Mouse (Mus musculus) granulocyte monocyte progenitor cell, adult 5-6 weeks (primary cell): ENCODE data around the gene Dnah6. TPM values are rescaled to one million over a fixed set of nuclear protein-coding genes. Genes with fewer than 3 reads are reported as not detected.

Experiments
- ATAC-seq: replicated peaks from 2 replicates; pipeline ENCODE4 v1.8.0; 2016; ENCODE audit warnings: mild to moderate bottlenecking, moderate TSS enrichment, inconsistent platforms; ENCODE audit not compliant: poor library complexity, severe bottlenecking
- total RNA-seq, 2 experiments: library from RNA; stranded (forward) in 1 of 2; stranded (reverse) in 1 of 2; fragments of 200-712, 200-1000 nt in 1 of 2; fragments of >200 nt in 1 of 2; fragmentation: Nextera tagmentation in 1 of 2; gene quantifications; 2 replicates each; pipeline ENCODE4 v1.2.3; 2014 to 2017

Dnah6 gene
- total RNA-seq, 2 experiments from 2014 or later = not detected

DNA sequence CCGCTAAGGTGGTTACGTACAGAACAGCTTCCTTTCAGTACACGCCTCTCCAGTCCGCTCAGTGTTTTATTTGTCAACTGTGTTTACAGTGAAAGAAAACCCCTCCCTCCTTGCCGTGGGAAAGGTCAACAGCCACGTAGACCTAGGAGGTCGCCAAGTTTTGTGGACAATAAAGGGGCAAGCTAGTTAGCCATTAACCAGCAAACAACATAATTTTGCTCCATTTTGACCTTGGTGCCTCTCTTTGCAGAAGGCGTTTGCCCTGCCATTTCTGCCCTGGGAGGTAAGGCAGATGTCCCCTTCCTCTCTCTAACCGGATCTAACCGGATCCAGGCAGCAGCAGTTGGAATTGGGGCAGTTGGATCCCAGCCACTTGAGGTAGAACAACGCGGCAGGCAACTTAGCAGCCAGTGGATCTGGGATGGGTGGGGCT, 10.7 kb upstream of the Dnah6 start:
- ATAC-seq = no peak

GRCm38 (mm10) chr6:73228881-73229280, 7.4 kb upstream of the Dnah6 start:
- ATAC-seq = peak; percentile 15; the same call in 1 of the 2 replicates

DNA sequence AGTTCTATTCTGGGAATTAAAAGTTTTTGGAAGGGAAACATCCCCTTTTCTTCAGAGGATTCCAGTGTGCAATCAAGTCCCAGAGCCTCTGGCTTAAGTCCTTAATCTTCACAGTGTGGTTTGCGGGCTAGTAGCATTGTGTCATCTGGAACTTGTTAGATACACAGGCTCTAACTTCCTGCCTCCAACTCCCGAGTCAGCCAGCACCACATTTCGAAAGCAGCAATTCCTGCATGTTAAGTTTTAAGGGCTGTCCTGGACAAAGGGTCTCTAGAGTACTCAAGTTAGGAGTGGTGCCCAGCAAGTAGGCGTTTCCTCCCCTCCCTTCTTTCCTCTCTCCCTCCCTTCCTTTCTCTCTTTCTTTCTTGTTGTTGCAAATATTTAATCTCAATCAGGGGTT, 7.0 kb upstream of the Dnah6 start:
- ATAC-seq = peak; percentile 99

- no peak for ATAC-seq
Observed at GRCm38 (mm10) chr6:73227376-73228158, 6.1 kb upstream of the Dnah6 start.

DNA sequence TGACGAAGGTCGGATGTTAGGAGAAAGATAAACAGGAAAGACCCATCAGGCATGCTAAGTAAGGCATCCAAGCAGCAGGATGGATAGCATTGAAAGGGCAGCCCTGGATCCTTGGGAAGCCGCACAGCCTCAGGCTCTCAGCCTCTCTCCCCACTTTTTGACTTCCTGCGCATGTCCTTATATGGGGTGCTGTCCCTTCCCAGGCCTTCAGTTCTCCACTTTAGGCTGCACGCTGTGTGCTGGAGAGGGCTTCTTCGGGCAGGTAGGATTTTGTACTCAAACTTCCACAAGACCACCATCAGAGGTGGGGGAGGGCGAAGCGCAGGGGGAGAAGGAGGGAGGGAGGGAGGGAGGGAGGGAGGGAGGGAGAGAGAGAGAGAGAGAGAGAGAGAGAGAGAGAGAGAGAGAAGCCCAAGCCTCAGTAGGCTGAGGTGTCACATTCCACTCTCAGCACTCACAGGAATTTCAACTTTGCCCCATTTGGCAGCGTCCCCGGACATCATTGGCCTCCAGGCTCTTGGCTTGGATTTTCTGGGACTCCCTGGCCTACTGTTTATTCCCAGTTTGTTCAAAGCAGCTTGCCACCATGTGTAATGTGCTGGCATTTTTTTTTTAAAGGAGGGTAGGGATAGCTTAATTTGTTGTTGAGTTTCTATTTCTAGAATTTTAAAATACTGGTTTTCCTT, 1.5 kb upstream of the Dnah6 start:
- ATAC-seq = no peak

GRCm38 (mm10) chr6:73221958-73222735, 696 bp upstream of the Dnah6 start:
- peak; percentile 43 for ATAC-seq

DNA sequence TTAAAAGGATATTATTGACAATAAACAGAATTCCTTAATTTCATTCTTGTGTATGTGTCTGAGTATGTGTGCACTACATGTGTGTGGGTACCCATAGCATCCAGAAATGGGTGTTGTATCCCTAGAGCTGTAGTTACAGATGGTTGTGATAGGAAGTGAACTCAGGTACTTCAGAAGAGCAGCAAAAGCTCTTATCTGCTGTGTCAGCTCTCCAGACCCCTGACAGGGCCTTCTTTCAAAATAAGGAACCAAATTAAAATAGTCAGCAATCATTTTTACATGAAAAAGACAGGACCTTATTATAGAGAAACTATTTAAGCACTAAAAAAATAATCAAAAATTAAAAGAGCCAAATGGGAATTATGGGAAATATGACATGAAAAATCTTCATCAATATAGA, 9.8 kb downstream of the Dnah6 start:
- ATAC-seq = no peak

GRCm38 (mm10) chr6:73211036-73211435, 10.4 kb downstream of the Dnah6 start:
- peak; percentile 42 for ATAC-seq

DNA sequence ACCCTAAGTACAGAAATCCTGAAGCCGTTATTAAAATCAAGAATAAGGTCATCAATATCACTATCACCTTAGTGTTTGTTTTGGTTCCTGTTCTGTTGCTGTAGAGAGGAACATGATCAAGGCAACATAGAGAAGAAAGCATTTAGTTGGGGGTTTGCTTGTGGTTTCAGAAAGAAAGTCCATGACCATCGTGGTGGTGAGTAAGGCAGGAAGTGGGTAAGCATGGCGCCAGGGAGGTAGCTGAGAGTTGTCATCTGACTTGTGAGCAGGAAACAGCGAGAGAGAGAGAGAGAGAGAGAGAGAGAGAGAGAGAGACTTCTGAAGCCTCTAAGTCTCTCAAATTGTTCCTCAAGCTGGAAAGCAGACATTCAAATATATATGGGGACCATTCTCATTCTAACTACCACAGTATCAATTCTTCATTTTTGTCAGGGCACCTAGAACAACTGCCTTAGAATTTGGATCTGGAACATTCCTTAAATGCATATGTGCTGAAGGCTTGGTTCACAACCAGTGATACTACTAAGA, 10.9 kb downstream of the Dnah6 start:
- ATAC-seq = peak; percentile 99

GRCm38 (mm10) chr6:73209598-73209997, 11.9 kb downstream of the Dnah6 start:
- ATAC-seq = no peak

- peak; percentile 42; the same call in 1 of the 2 replicates for ATAC-seq
Observed at GRCm38 (mm10) chr6:73204937-73205336, 16.5 kb downstream of the Dnah6 start.

GRCm38 (mm10) chr6:73203724-73204123, 17.7 kb downstream of the Dnah6 start:
- ATAC-seq = no peak

GRCm38 (mm10) chr6:73195291-73195690, 26.2 kb downstream of the Dnah6 start:
- no peak for ATAC-seq

DNA sequence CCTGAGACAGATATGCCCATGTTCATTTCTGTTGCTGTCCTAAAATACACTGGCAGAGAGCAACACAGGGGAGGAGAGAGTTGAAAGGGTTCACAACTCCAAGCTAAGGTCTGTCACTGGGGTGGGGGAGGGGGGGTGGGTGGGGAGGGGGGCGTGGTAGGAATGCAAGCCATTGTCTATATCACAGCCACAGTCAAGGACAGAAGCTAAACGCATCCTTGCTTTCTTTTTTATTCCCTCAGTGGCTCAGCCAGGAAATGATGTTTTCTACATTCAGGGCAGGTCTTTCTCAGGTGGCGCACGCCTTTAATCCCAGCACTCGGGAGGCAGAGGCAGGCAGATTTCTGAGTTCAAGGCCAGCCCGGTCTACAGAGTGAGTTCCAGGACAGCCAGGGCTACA, 30.7 kb downstream of the Dnah6 start:
- no peak for ATAC-seq

GRCm38 (mm10) chr6:73184276-73184675, 37.2 kb downstream of the Dnah6 start:
- no peak for ATAC-seq

DNA sequence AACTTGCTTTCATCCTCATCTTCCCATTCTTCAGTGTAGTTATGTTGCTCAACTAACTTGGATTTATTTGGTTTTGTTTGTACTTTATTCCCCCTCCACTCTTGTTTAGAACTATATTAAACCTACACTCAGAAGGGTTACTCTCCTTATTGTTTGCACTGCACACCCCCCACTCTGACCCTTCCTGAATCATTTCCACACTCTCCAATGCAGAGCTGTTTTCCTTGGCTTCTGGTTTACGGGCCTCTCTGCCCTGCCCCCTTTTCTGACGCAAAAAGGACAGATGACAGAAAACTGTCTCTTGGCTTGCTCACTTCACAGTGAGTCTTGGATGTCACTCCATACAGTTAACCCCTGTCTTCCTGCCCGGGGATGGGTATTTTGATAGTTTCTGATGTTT, 38.5 kb downstream of the Dnah6 start:
- ATAC-seq = no peak

DNA sequence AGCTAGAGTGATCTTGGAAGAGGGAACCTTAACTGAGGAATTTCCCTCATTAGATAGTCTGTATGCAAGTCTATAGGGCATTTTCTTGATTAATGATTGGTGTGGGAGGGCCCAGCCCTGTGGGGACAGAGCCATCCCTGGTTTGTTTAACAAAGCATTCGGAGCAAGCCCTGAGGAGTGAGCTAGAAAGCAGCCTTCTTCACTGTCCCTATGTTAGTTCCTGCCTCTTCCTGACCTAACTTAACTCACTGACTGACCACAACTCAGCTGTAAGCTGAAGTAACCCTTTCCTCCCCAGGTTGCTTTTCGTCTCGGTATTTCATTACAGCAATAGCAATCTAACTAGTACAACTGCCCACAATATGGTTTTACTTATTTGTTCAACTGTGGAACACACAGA, 39.0 kb downstream of the Dnah6 start:
- ATAC-seq = peak; percentile 83

GRCm38 (mm10) chr6:73182006-73182405, 39.4 kb downstream of the Dnah6 start:
- ATAC-seq = peak; percentile 77

DNA sequence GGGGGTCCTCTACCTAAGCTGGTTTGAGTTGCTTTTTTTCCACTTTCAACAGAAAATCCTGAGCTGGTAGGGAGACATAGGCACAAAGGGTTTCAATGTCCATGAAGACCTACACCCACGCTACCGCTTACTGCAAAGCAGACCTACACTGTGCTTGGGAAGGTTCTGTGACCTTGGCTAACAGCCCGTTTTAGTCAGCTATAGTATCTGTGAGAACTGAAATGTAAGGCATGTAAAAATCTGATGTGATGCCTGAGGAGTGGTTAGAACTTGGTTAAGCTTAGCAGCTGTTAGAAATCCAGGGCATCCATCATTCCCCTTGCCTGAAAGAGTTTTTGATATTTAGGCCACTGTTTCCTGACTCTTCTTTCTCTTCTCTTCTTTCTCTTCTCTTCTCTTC, 46.3 kb downstream of the Dnah6 start:
- ATAC-seq = no peak

DNA sequence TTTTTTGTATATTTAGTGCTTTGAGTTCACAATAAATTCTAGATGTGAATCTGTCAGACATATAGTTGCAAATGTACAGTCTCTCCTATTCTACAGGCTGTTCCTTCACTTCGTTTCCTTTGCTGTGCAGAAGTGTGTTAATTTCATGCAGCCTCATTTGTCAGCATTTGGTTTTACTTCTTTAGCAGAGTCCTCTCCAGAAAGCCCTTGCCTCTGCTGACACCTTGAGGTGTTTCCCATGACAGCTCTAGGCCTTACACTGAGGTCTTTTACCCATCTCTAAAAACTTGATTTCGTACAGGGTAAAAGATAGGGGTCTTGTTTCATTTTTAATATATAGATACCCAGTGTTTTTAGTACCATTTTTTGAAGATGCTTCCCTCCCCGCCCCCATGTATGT, 54.2 kb downstream of the Dnah6 start:
- no peak for ATAC-seq

- ATAC-seq = peak; percentile 86
Observed at GRCm38 (mm10) chr6:73162958-73163357, 58.5 kb downstream of the Dnah6 start.
